Mouse (Mus musculus): ENCODE measurements around the gene Krt6b. TPM values are rescaled to one million over a fixed set of nuclear protein-coding genes. Genes with fewer than 3 reads are reported as not detected.

Gene Krt6b
- total RNA-seq, 2 experiments from 2014 or later: 0.22 TPM; not detected in 1

Small RNA genes within 50 kb of the gene (microRNA-seq; reads per million reads assigned to microRNA genes)
- gene Gm44323: 0 reads per million in 2 experiments
- 0 reads per million in 2 experiments for gene Gm44342
- 0 reads per million in 2 experiments for gene Gm44383
- gene Gm44479: 0 reads per million in 2 experiments

Other genes with a start within 250 kb of the Krt6b start
- gene Krt87, start 241.5 kb downstream of the Krt6b start, total RNA-seq (2021): not detected
- gene Krt88, start 232.5 kb downstream of the Krt6b start, total RNA-seq (2021): not detected
- gene Krt81, start 216.5 kb downstream of the Krt6b start, total RNA-seq (2021): not detected
- not detected for gene Krt86, start 206.8 kb downstream of the Krt6b start, total RNA-seq (2021)
- gene Krt83, start 188.8 kb downstream of the Krt6b start, total RNA-seq (2021): not detected
- not detected for gene Gm49425, start 163.0 kb downstream of the Krt6b start, total RNA-seq (2021)
- under 1 TPM in 1 of 2 experiments, not detected in 1; 0.15 TPM for gene Krt84, start 147.5 kb downstream of the Krt6b start, total RNA-seq (2021)
- gene Krt82, start 129.6 kb downstream of the Krt6b start, total RNA-seq (2021): not detected
- gene Krt90, start 117.3 kb downstream of the Krt6b start, total RNA-seq (2021): under 1 TPM in 1 of 2 experiments, not detected in 1; 0.14 TPM
- gene Krt75, start 106.4 kb downstream of the Krt6b start, total RNA-seq (2021): not detected
- gene Gm5414, start 52.1 kb downstream of the Krt6b start, total RNA-seq (2021): not detected
- gene Gm5478, start 32.9 kb downstream of the Krt6b start, total RNA-seq (2021): not detected
- not detected for gene Krt6a, start 14.0 kb upstream of the Krt6b start, total RNA-seq (2021)
- gene Krt5, start 32.6 kb upstream of the Krt6b start, total RNA-seq (2021): 1 to 10 TPM in 1 of 2 experiments, under 1 TPM in 1; 0.33 to 2.1 TPM
- not detected for gene Krt71, start 62.8 kb upstream of the Krt6b start, total RNA-seq (2021)
- gene Krt72, start 106.2 kb upstream of the Krt6b start, total RNA-seq (2021): not detected
- gene Krt73, start 122.1 kb upstream of the Krt6b start, total RNA-seq (2021): not detected
- gene Krt2, start 137.9 kb upstream of the Krt6b start, total RNA-seq (2021): not detected
- under 1 TPM in 1 of 2 experiments, not detected in 1; 0.07 TPM for gene Krt1, start 170.5 kb upstream of the Krt6b start, total RNA-seq (2021)
- gene Krt77, start 189.4 kb upstream of the Krt6b start, total RNA-seq (2021): not detected
- not detected for gene Krt76, start 212.6 kb upstream of the Krt6b start, total RNA-seq (2021)
- gene Krt4, start 244.4 kb upstream of the Krt6b start, total RNA-seq (2021): not detected